Mouse (Mus musculus) common myeloid progenitor, adult 5-6 weeks (primary cell): Measurements from ENCODE around the gene Dyrk1a. TPM values are rescaled to one million over a fixed set of nuclear protein-coding genes. Genes with fewer than 3 reads are reported as not detected.

Experiments
- ATAC-seq: replicated peaks from 2 replicates; pipeline ENCODE4 v1.8.0; 2016; ENCODE audit warnings: low read depth, mild to moderate bottlenecking, moderate TSS enrichment, inconsistent platforms; ENCODE audit not compliant: poor library complexity, severe bottlenecking
- total RNA-seq: library from RNA; stranded (forward); fragments of 200-1000, 187-1606 nt; gene quantifications from 2 replicates; pipeline ENCODE4 v1.2.3, GENCODE M21; 2017

Gene Dyrk1a
- total RNA-seq, 1 experiment from 2014 or later: 77.1 TPM

GRCm38 (mm10) chr16:94556228-94556627 is 13.6 kb upstream of the Dyrk1a start:
- ATAC-seq: peak; percentile 68

GRCm38 (mm10) chr16:94559282-94559681 is 10.5 kb upstream of the Dyrk1a start:
- ATAC-seq: peak; percentile 53

DNA sequence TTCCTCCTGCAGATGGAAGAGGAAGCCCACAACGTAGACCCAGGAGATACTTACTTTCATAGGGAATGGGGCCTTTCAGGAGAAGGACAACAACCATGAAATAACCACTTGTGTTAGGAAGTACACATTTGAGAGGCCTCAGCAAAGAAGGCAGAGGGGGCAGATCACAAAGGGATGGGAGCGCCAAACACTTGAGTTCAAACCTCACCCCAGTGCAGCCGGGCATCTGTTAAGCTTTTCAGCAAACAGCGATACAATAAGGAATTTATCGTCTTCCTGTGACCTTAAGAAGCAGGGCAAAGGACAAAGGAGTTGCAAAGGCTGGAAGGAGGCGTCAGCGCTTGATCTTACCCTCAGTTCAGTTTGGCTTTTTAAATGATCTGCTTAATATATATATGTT is 10.0 kb upstream of the Dyrk1a start:
- 0 out of 2 replicates have a peak, but pooled peaks have one; percentile 2 for ATAC-seq

- ATAC-seq: no peak
These were observed 9.2 kb upstream of the Dyrk1a start for GRCm38 (mm10) chr16:94560618-94561017.

GRCm38 (mm10) chr16:94566124-94566523 is 3.7 kb upstream of the Dyrk1a start:
- ATAC-seq: no peak

DNA sequence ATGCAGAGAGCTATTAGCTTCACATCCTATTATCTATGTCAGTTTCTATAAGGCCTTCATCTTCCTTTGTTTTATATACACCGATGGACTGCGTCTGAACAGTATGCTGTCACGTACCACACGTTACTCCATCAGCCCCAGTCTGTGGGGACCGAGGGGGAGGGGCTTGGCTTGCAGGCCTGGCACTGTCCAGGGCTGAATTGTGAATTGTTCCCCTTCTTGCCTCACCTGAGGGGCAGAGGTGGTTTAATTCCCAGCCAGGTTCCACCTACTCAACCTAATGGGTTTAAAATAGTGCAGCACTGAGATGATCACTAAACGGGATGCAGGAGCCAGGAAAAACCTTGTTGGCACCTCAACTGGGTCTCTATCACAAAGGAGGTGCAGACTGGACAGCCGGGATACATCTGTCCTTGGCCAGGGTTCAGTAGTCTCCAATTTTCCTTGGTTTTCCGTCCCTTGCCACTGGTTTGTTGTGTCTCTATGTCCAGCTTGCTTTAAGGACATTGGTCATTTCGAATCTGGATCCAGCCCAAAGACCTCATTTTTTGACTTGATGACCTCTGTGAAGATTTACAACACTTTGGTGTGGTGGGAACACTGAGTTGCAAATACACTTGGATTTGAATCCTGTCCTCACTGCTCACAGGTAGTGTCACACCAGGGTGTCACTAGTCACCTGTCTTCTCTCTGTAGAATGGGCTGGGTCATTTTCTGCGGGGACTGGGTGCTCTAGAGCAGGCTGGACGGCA is 2.8 kb upstream of the Dyrk1a start:
- no peak for ATAC-seq

- ATAC-seq: no peak
These were observed 2.1 kb upstream of the Dyrk1a start for GRCm38 (mm10) chr16:94567751-94568150.

- peak; percentile 23 for ATAC-seq
These were observed 1.2 kb upstream of the Dyrk1a start for GRCm38 (mm10) chr16:94568335-94569228.

GRCm38 (mm10) chr16:94570361-94571041 is 691 bp downstream of the Dyrk1a start:
- ATAC-seq: no peak; the same call in 1 of the 2 replicates

DNA sequence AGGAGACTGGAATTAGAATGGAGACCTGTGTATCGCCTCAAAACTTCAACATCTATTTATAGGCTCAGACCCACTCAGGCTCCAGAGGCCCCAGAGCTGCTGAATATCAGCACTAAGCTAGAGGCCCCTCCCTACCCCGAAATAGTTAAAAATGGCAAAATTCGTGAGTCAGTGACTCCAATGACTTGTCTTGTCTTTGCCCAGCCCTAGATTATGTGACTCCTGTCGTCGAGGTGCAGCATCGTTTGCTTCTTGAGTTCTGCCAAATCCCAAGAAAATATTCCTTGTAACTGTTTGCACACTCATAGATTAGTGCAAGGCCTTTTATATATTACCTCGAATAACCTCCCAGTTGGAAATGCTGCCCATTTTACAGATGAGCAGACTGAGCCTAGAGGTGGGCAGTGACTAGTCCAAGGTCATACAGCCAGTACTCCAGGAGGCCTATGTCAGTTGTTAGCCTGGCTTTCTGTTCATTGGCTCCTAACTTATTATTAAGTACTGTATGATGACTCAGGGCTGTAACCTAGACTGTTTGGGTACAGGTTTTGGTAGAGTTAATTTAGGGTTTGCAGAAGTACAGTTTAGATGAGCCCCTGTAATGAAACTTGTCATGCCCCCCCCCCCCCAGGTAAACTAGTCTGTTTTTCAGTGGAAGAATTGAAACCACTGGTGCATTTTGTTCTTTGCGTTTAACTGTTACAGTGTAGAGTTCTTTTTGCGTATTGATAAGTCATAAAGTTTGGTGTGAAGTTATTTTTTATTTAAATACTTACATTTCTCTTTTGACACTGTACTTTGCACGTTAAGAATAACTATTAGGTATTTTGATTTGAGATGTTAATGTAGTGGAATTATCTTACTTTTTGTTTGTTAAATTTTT is 1.5 kb downstream of the Dyrk1a start:
- ATAC-seq: no peak

GRCm38 (mm10) chr16:94572422-94572821 is 2.6 kb downstream of the Dyrk1a start:
- ATAC-seq: no peak

- no peak for ATAC-seq
These were observed 4.4 kb downstream of the Dyrk1a start for GRCm38 (mm10) chr16:94574025-94574717.

DNA sequence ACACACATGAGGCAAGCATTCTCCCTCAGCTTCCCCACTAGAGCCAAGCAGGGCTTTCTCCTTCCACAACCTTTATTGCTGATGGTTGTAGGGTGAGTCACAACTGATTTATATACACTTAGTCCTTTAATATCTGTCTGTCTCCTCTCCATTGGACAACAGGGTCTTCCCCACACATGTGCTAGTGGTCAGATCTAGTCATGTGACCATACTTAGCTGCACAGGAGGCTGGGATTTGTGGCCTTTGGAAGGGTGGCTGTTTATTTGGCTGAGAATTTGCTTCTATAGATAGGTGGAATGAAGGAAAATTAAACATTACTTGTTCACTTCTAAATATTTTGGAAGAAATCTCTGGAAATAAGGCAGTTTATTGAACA is 4.9 kb downstream of the Dyrk1a start:
- no peak for ATAC-seq

DNA sequence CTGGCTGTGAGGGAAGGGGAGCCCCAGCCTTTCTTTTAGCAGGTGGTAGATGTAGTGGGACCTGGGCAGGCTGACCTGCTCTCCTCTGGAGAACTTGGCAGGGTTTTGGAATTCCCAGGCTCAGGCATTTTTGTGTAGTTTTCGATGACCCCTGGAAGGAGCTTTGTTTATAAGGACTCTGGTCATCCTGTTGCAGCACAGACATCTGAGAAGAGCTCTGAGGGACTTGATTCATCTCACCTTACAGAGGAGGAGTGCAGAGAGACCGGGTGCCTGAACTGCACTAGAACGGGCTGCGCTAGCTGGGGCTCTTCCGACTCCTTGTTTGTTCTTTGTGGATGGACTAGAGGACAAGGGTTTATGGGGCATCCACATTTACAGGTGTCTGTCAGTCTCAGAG is 5.9 kb downstream of the Dyrk1a start:
- ATAC-seq: no peak

DNA sequence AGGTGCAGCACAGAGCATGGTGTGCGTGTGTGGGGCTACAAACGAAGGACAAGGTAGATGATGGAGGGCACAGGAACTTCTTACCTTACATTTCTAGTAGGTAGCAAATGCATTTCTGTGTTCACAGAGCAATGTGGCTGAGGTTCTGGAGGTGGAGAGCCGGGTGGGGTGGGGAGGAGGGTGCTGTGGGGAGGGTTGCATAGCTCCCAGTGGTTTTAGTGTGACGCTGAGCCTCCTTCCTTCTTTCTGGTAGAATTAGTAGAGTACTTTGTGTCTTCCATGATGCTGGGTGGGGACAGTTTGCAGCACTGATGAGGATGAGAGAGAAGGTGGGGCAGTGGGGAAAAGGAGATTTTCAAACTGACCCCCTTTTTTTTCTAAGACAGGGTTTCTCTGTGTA is 9.5 kb downstream of the Dyrk1a start:
- peak; percentile 27; the same call in 1 of the 2 replicates for ATAC-seq

DNA sequence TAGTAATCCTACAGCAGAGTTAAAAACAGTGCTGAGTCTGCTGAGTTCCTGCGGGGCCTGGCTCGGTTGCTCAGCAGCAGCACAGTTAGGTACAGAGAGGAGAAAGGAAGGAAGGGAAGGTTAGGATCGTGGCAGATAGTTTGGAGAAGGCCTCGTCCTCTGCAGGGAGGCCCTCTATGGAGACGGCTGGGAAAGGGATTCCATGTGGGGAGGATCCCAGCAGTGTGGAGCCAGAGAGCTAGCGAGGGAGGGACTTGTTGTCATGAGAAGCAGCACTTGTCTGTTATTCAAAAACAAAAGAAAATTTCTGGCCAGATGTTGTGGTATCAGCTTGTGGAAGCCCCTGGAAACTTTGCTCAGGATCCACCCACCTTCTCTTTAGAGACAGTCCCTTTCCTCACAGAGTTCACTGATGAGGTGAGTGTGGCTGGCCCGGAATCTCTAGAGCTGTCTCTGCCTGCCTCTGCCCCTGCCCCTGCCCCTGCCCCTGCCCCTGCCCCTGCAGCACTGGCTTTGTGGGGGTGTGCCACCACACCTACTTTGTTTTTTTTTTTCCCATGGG is 11.1 kb downstream of the Dyrk1a start:
- peak; percentile 16; the same call in 1 of the 2 replicates for ATAC-seq

GRCm38 (mm10) chr16:94586349-94586990 is 16.7 kb downstream of the Dyrk1a start:
- ATAC-seq: no peak

GRCm38 (mm10) chr16:94587461-94587860 is 17.7 kb downstream of the Dyrk1a start:
- no peak for ATAC-seq
